Mouse (Mus musculus) spleen, adult 18-20 months (tissue): ENCODE data around the gene Gm10715.
"Not testable (repeated sequence)": the region's sequence is repeated elsewhere in the genome, so short reads cannot be mapped to it uniquely, and the experiment has no call there.

Experiments
- DNase-seq, 2 experiments: peaks; one replicate each; pipeline ENCODE4 v3.0.0; 2022; ENCODE audit warnings: mixed read lengths in 2 of 2

Gene Gm10715

DNA sequence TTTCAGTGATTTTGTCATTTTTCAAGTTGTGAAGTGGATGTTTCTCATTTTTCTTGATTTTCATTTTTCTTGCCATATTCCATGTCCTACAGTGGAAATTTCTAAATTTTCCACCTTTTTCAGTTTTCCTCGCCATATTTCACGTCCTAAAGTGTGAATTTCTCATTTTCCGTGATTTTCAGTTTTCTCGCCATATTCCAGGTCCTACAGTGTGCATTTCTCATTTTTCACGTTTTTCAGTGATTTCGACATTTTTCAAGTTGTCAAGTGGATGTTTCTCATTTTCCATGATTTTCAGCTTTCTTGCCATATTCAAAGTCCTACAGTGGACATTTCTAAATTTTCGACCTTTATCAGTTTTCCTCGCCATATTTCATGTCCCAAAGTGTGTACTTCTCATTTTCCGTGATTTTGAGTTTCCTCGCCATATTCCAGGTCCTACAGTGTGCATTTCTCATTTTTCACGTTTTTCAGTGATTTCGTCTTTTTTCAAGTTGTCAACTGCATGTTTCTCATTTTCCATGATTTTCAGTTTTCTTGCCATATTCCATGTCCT, 11.7 kb upstream of the Gm10715 start, which contains the start of gene Gm10717:
Gene Gm10717, plus strand, starts transcription at position 506 of the 556 bp plus-strand sequence.
- DNase-seq = peak in 1 of 2 experiments; percentile 11

DNA sequence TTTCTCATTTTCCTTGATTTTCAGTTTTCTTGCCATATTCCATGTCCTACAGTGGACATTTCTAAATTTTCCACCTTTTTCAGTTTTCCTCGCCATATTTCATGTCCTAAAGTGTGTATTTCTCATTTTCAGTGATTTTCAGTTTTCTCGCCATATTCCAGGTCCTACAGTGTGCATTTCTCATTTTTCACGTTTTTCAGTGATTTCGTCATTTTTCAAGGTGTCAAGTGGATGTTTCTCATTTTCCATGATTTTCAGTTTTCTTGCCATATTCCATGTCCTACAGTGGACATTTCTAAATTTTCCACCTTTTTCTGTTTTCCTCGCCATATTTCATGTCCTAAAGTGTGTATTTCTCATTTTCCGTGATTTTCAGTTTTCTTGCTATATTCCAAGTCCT, 11.0 kb upstream of the Gm10715 start:
- DNase-seq = peak; percentile 48 to 62

DNA sequence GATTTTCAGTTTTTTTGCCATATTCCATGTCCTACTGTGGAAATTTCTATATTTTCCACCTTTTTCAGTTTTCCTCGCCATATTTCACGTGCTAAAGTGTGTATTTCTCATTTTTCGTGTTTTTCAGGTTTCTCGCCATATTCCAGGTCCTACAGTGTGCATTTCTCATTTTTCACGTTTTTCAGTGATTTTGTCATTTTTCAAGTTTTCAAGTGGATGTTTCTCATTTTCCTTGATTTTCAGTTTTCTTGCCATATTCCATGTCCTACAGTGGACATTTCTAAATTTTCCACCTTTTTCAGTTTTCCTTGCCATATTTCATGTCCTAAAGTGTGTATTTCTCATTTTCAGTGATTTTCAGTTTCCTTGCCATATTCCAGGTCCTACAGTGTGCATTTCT, 10.5 kb upstream of the Gm10715 start:
- not testable (repeated sequence) for DNase-seq

DNA sequence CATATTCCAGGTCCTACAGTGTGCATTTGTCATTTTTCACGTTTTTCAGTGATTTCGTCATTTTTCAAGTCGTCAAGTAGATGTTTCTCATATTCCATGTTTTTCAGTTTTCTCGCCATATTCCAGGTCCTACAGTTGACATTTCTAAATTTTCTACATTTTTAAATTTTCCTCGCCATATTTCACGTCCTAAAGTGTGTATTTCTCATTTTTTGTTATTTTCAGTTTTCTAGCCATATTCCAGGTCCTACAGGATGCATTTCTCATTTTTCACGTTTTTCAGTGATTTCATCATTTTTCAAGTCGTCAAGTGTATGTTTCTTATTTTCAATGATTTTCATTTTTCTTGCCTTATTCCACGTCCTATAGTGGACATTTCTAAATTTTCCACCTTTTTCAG, 9.9 kb upstream of the Gm10715 start:
- not testable (repeated sequence) for DNase-seq

DNA sequence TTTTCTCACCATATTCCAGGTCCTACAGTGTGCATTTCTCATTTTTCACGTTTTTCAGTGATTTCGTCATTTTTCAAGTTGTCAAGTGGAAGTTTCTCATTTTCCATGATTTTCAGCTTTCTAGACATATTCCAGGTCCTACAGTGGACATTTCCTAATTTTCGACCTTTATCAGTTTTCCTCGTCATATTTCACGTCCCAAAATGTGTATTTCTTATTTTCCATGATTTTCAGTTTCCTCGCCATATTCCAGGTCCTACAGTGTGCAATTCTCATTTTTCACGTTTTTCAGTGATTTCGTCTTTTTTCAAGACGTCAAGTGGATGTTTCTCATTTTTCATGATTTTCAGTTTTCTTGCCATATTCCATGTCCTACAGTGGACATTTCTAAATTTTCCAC, 9.5 kb upstream of the Gm10715 start:
- not testable (repeated sequence) for DNase-seq

DNA sequence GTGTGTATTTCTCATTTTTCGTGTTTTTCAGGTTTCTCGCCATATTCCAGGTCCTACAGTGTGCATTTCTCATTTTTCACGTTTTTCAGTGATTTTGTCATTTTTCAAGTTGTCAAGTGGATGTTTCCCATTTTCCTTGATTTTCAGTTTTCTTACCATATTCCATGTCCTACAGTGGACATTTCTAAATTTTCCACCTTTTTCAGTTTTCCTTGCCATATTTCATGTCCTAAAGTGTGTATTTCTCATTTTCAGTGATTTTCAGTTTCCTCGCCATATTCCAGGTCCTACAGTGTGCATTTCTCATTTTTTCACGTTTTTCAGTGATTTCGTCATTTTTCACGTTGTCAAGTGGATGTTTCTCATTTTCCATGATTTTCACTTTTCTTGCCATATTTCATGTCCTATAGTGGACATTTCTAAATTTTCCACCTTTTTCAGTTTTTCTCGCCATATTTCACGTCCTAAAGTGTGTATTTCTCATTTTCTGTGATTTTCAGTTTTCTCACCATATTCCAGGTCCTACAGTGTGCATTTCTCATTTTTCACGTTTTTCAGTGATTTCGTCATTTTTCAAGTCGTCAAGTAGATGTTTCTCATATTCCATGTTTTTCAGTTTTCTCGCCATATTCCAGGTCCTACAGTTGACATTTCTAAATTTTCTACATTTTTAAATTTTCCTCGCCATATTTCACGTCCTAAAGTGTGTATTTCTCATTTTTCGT, 7.2 kb upstream of the Gm10715 start:
- DNase-seq = peak in 1 of 2 experiments; percentile 11

DNA sequence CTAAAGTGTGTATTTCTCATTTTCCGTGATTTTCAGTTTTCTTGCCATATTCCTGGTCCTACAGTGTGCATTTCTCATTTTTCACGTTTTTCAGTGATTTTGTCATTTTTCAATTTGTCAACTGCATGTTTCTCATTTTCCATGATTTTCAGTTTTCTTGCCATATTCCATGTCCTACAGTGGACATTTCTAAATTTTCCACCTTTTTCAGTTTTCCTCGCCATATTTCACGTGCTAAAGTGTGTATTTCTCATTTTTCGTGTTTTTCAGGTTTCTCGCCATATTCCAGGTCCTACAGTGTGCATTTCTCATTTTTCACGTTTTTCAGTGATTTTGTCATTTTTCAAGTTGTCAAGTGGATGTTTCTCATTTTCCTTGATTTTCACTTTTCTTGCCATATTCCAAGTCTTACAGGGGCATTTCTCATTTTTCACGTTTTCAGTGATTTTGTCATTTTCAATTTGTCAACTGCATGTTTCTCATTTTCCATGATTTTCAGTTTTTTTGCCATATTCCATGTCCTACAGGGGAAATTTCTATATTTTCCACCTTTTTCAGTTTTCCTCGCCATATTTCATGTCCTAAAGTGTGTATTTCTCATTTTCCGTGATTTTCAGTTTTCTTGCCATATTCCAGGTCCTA, 5.9 kb upstream of the Gm10715 start:
- DNase-seq = not testable (repeated sequence)

DNA sequence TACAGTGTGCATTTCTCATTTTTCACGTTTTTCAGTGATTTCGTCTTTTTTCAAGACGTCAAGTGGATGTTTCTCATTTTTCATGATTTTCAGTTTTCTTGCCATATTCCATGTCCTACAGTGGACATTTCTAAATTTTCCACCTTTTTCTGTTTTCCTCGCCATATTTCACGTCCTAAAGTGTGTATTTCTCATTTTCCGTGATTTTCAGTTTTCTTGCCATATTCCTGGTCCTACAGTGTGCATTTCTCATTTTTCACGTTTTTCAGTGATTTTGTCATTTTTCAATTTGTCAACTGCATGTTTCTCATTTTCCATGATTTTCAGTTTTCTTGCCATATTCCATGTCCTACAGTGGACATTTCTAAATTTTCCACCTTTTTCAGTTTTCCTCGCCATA, 2.4 kb upstream of the Gm10715 start, which contains the start of gene Gm17535:
Gene Gm17535, plus strand, starts transcription at position 301 of the 400 bp plus-strand sequence.
- not testable (repeated sequence) for DNase-seq

DNA sequence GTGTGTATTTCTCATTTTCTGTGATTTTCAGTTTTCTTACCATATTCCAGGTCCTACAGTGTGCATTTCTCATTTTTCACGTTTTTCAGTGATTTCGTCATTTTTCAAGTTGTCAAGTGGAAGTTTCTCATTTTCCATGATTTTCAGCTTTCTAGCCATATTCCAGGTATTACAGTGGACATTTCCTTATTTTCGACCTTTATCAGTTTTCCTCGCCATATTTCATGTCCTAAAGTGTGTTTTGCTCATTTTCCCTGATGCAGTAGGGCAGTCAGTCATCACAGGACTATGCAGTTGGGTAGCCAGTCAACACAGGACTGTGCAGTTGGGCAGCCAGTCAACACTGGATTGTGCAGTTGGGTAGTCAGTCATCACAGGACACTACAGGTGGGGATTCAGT, 1.5 kb downstream of the Gm10715 start:
- DNase-seq = not testable (repeated sequence)
